Mouse (Mus musculus): Measurements from ENCODE around the gene Eif2b4. TPM values are rescaled to one million over a fixed set of nuclear protein-coding genes. Genes with fewer than 3 reads are reported as not detected.
A peak's percentile ranks its signal among the peaks of the same experiment; 100 is the strongest.

Gene Eif2b4
- polyA plus RNA-seq, 1 experiment from 2014 or later, result 68.2 TPM

GRCm38 (mm10) chr5:31202933-31203332 lies 9.7 kb upstream of the Eif2b4 start:
- Histone ChIP-seq H3K9ac (replicated peaks; ENCODE audit: low read length) (peak overlapping the region; percentile 81), H3K27ac (replicated peaks; ENCODE audit: low read depth, low read length) (peak overlapping the region; percentile 52; the same call in 1 of the 2 replicates), H3K4me2 (ENCODE audit: low read depth, low read length) (peak overlapping the region; percentile 65; the same call in 1 of the 2 replicates), H3K4me3 (ENCODE audit: low read depth, low read length) (peak overlapping the region; percentile 84), H3K9me3 (replicated peaks; ENCODE audit: control insufficient read depth, low read length) (peaks cover 5% of the 10 kb centered on the region), H3K4me1 (ENCODE audit: control insufficient read depth, insufficient read depth, low read length) (no peaks in the 10 kb centered on the region), H3K36me3 (replicated peaks; ENCODE audit: control insufficient read depth, insufficient read depth, low read depth, low read length) (peaks cover 24% of the 10 kb centered on the region), H3K27me3 (ENCODE audit: control insufficient read depth, insufficient read depth, low read length) (no peaks in the 10 kb centered on the region)
- 85% methylated on average over 7 of the region's 7 CpGs for WGBS
- DNase-seq (ENCODE audit: low spot score) (no peak), ATAC-seq (replicated peaks; ENCODE audit: insufficient number of reproducible peaks, low FRiP score, low TSS enrichment, low read depth) (0 out of 2 replicates have a peak, but pooled peaks have one; percentile 8)

- Histone ChIP-seq H3K4me1 (ENCODE audit: control insufficient read depth, insufficient read depth, low read length) (no peaks in the 10 kb centered on the region), H3K4me3 (ENCODE audit: low read depth, low read length) (peak within 1 kb of the TSS; percentile 84), H3K27me3 (ENCODE audit: control insufficient read depth, insufficient read depth, low read length) (no peaks in the 10 kb centered on the region), H3K36me3 (replicated peaks; ENCODE audit: control insufficient read depth, insufficient read depth, low read depth, low read length) (peaks cover 31% of the 10 kb centered on the region), H3K4me2 (ENCODE audit: low read depth, low read length) (peak within 1 kb of the TSS; percentile 65), H3K9ac (replicated peaks; ENCODE audit: low read length) (peak within 1 kb of the TSS; percentile 81), H3K27ac (replicated peaks; ENCODE audit: low read depth, low read length) (peak within 1 kb of the TSS; percentile 65), H3K9me3 (replicated peaks; ENCODE audit: control insufficient read depth, low read length) (peaks cover 5% of the 10 kb centered on the region)
- DNase-seq (ENCODE audit: low spot score), result peak; percentile 98
- WGBS, result under 1% methylated on average over 53 of the region's 53 CpGs
- peak; percentile 96 for ATAC-seq (replicated peaks; ENCODE audit: insufficient number of reproducible peaks, low FRiP score, low TSS enrichment, low read depth)
Observed at GRCm38 (mm10) chr5:31201742-31202590, 8.7 kb upstream of the Eif2b4 start, which contains the start of gene Zfp513. Gene Zfp513, minus strand, starts transcription at chr5:31202303.

- Histone ChIP-seq H3K4me2 (ENCODE audit: low read depth, low read length) (peak overlapping the region; percentile 61), H3K9ac (replicated peaks; ENCODE audit: low read length) (peak overlapping the region; percentile 81), H3K4me3 (ENCODE audit: low read depth, low read length) (peak overlapping the region; percentile 84), H3K9me3 (replicated peaks; ENCODE audit: control insufficient read depth, low read length) (peaks cover 5% of the 10 kb centered on the region), H3K4me1 (ENCODE audit: control insufficient read depth, insufficient read depth, low read length) (no peaks in the 10 kb centered on the region), H3K36me3 (replicated peaks; ENCODE audit: control insufficient read depth, insufficient read depth, low read depth, low read length) (peaks cover 33% of the 10 kb centered on the region), H3K27me3 (ENCODE audit: control insufficient read depth, insufficient read depth, low read length) (no peaks in the 10 kb centered on the region), H3K27ac (replicated peaks; ENCODE audit: low read depth, low read length) (peak overlapping the region; percentile 65)
- DNase-seq (ENCODE audit: low spot score) (no peak), ATAC-seq (replicated peaks; ENCODE audit: insufficient number of reproducible peaks, low FRiP score, low TSS enrichment, low read depth) (no peak)
- whole genome bisulfite sequencing, result 18% methylated on average over 13 of the region's 13 CpGs
Observed at GRCm38 (mm10) chr5:31201042-31201741, 8.0 kb upstream of the Eif2b4 start.

- H3K27ac ChIP-seq (replicated peaks; ENCODE audit: low read depth, low read length), result no peak overlapping the region
- no peak overlapping the region; the same call in 1 of the 2 replicates for H3K4me2 ChIP-seq (ENCODE audit: low read depth, low read length)
- H3K9me3 ChIP-seq (replicated peaks; ENCODE audit: control insufficient read depth, low read length), result peaks cover 5% of the 10 kb centered on the region
- H3K9ac ChIP-seq (replicated peaks; ENCODE audit: low read length), result no peak overlapping the region; the same call in 1 of the 2 replicates
- DNase-seq (ENCODE audit: low spot score) (no peak), ATAC-seq (replicated peaks; ENCODE audit: insufficient number of reproducible peaks, low FRiP score, low TSS enrichment, low read depth) (no peak)
- H3K4me3 ChIP-seq (ENCODE audit: low read depth, low read length), result no peak overlapping the region
- WGBS, result 91% methylated on average over 27 of the region's 27 CpGs
- no peaks in the 10 kb centered on the region for H3K4me1 ChIP-seq (ENCODE audit: control insufficient read depth, insufficient read depth, low read length)
- H3K27me3 ChIP-seq (ENCODE audit: control insufficient read depth, insufficient read depth, low read length), result no peaks in the 10 kb centered on the region
- H3K36me3 ChIP-seq (replicated peaks; ENCODE audit: control insufficient read depth, insufficient read depth, low read depth, low read length), result peaks cover 37% of the 10 kb centered on the region
Observed at GRCm38 (mm10) chr5:31200327-31200768, 7.1 kb upstream of the Eif2b4 start.

GRCm38 (mm10) chr5:31199893-31200292 lies 6.7 kb upstream of the Eif2b4 start:
- Histone ChIP-seq H3K9ac (replicated peaks; ENCODE audit: low read length) (no peak overlapping the region; the same call in 1 of the 2 replicates), H3K27ac (replicated peaks; ENCODE audit: low read depth, low read length) (no peak overlapping the region), H3K4me1 (ENCODE audit: control insufficient read depth, insufficient read depth, low read length) (no peaks in the 10 kb centered on the region), H3K4me3 (ENCODE audit: low read depth, low read length) (no peak overlapping the region), H3K4me2 (ENCODE audit: low read depth, low read length) (no peak overlapping the region), H3K27me3 (ENCODE audit: control insufficient read depth, insufficient read depth, low read length) (no peaks in the 10 kb centered on the region), H3K9me3 (replicated peaks; ENCODE audit: control insufficient read depth, low read length) (peaks cover 5% of the 10 kb centered on the region), H3K36me3 (replicated peaks; ENCODE audit: control insufficient read depth, insufficient read depth, low read depth, low read length) (peaks cover 37% of the 10 kb centered on the region)
- 89% methylated on average over 9 of the region's 9 CpGs for WGBS
- DNase-seq (ENCODE audit: low spot score), result no peak
- ATAC-seq (replicated peaks; ENCODE audit: insufficient number of reproducible peaks, low FRiP score, low TSS enrichment, low read depth), result no peak

GRCm38 (mm10) chr5:31199321-31199892 lies 6.2 kb upstream of the Eif2b4 start:
- H3K36me3 ChIP-seq (replicated peaks; ENCODE audit: control insufficient read depth, insufficient read depth, low read depth, low read length), result peaks cover 37% of the 10 kb centered on the region
- H3K4me3 ChIP-seq (ENCODE audit: low read depth, low read length), result no peak overlapping the region
- WGBS, result 93% methylated on average over 19 of the region's 19 CpGs

GRCm38 (mm10) chr5:31198616-31199320 lies 5.5 kb upstream of the Eif2b4 start:
- no peak overlapping the region for H3K4me2 ChIP-seq (ENCODE audit: low read depth, low read length)
- 87% methylated on average over 5 of the region's 5 CpGs for WGBS
- ATAC-seq (replicated peaks; ENCODE audit: insufficient number of reproducible peaks, low FRiP score, low TSS enrichment, low read depth) (no peak), DNase-seq (ENCODE audit: low spot score) (no peak)
- H3K27ac ChIP-seq (replicated peaks; ENCODE audit: low read depth, low read length), result no peak overlapping the region
- no peak overlapping the region for H3K9ac ChIP-seq (replicated peaks; ENCODE audit: low read length)
- no peaks in the 10 kb centered on the region for H3K4me1 ChIP-seq (ENCODE audit: control insufficient read depth, insufficient read depth, low read length)
- peaks cover 5% of the 10 kb centered on the region for H3K9me3 ChIP-seq (replicated peaks; ENCODE audit: control insufficient read depth, low read length)
- no peak overlapping the region for H3K4me3 ChIP-seq (ENCODE audit: low read depth, low read length)
- H3K27me3 ChIP-seq (ENCODE audit: control insufficient read depth, insufficient read depth, low read length), result no peaks in the 10 kb centered on the region
- H3K36me3 ChIP-seq (replicated peaks; ENCODE audit: control insufficient read depth, insufficient read depth, low read depth, low read length), result peaks cover 34% of the 10 kb centered on the region

More at GRCm38 (mm10) chr5:31199321-31199892, 6.2 kb upstream of the Eif2b4 start:
- Histone ChIP-seq H3K4me1 (ENCODE audit: control insufficient read depth, insufficient read depth, low read length) (no peaks in the 10 kb centered on the region), H3K4me2 (ENCODE audit: low read depth, low read length) (no peak overlapping the region), H3K27me3 (ENCODE audit: control insufficient read depth, insufficient read depth, low read length) (no peaks in the 10 kb centered on the region), H3K9me3 (replicated peaks; ENCODE audit: control insufficient read depth, low read length) (peaks cover 5% of the 10 kb centered on the region), H3K9ac (replicated peaks; ENCODE audit: low read length) (no peak overlapping the region), H3K27ac (replicated peaks; ENCODE audit: low read depth, low read length) (no peak overlapping the region)
- ATAC-seq (replicated peaks; ENCODE audit: insufficient number of reproducible peaks, low FRiP score, low TSS enrichment, low read depth), result no peak
- DNase-seq (ENCODE audit: low spot score), result no peak
